Mouse (Mus musculus): ENCODE measurements around the gene B4gat1. TPM values are rescaled to one million over a fixed set of nuclear protein-coding genes. Genes with fewer than 3 reads are reported as not detected.

The B4gat1 gene
- polyA plus RNA-seq, 1 experiment from 2014 or later, result 35.4 TPM

DNA sequence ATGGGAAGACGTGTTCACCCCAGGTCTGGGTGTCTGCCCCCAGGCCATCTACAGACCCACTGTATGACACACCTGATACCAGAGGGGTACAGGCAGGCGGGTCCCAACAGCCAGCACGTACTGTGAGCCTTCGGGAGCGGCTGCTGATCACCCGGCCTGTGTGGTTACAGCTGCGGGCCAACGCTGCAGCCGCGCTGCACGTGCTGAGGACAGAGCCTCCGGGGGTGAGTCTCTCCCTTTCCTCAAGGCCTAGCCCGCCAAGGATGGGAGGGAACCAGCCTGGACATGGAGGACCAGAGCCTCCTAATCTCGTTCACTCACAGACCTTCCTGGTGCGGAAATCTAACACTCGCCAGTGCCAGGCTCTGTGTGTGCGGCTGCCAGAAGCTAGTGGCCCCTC, 12.4 kb downstream of the B4gat1 start:
- Histone ChIP-seq H3K27me3 (ENCODE audit: control insufficient read depth, insufficient read depth, low read length) (peaks cover 31% of the 10 kb centered on the region), H3K27ac (ENCODE audit: low read depth, low read length) (no peak overlapping the region), H3K36me3 (ENCODE audit: control insufficient read depth, insufficient read depth, low read length) (peaks cover 4% of the 10 kb centered on the region; the same call in 1 of the 2 replicates), H3K4me1 (replicated peaks; ENCODE audit: control insufficient read depth, insufficient read depth, low read length) (no peaks in the 10 kb centered on the region), H3K4me3 (ENCODE audit: low read depth, low read length) (no peak overlapping the region), H3K4me2 (replicated peaks; ENCODE audit: low read depth, low read length) (0 out of 2 replicates have a peak overlapping the region, but pooled peaks have one; percentile 8), H3K9me3 (ENCODE audit: control insufficient read depth, low read length) (no peaks in the 10 kb centered on the region), H3K9ac (ENCODE audit: low read depth, low read length) (no peak overlapping the region)
- WGBS, result 9% methylated on average over 17 of the region's 17 CpGs
- DNase-seq (ENCODE audit: low spot score) (peak; percentile 37), ATAC-seq (ENCODE audit: low FRiP score) (no peak)

- no peak overlapping the region for H3K9ac ChIP-seq (ENCODE audit: low read depth, low read length)
- no peak overlapping the region for H3K27ac ChIP-seq (ENCODE audit: low read depth, low read length)
- H3K27me3 ChIP-seq (ENCODE audit: control insufficient read depth, insufficient read depth, low read length), result peaks cover 31% of the 10 kb centered on the region
- ATAC-seq (ENCODE audit: low FRiP score) (no peak), DNase-seq (ENCODE audit: low spot score) (no peak)
- H3K4me3 ChIP-seq (ENCODE audit: low read depth, low read length), result no peak overlapping the region
- H3K9me3 ChIP-seq (ENCODE audit: control insufficient read depth, low read length), result no peaks in the 10 kb centered on the region
- 44% methylated on average over 3 of the region's 3 CpGs for WGBS
- H3K36me3 ChIP-seq (ENCODE audit: control insufficient read depth, insufficient read depth, low read length), result peaks cover 1% of the 10 kb centered on the region; the same call in 1 of the 2 replicates
- H3K4me2 ChIP-seq (replicated peaks; ENCODE audit: low read depth, low read length), result no peak overlapping the region
- H3K4me1 ChIP-seq (replicated peaks; ENCODE audit: control insufficient read depth, insufficient read depth, low read length), result no peaks in the 10 kb centered on the region
Measured at GRCm38 (mm10) chr19:5051515-5051914, 12.9 kb downstream of the B4gat1 start.

DNA sequence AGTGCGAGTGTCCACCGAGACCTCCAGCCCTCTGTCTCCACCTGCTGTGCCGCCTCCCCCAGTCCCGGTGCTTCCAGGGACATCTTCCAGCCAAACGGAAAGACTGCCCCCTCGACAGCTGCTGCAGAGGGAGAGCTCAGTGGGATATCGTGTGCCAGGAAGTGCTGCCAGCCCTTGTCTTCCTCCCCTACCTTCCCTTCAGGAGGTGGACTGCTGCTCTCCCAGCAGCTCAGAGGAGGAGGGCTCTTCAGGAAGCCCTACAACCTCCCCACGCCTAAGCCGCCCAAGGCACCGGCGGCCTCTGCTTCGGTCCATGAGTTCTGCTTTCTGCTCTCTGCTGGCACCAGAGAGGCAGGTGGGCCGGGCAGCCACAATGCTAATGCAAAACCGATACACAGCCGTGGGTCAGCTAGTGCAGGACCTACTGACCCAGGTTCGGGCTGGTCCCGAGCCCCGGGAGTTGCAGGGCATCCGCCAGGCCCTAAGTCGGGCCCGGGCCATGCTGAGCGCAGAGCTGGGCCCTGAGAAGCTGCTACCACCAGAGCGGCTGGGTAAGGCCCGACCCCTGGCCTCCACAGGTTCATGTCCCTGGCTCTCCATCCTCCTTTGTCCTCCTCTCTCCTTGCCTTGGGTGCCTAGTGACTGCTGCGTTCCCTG, 13.7 kb downstream of the B4gat1 start:
- ATAC-seq (ENCODE audit: low FRiP score) (no peak), DNase-seq (ENCODE audit: low spot score) (no peak)
- 24% methylated on average over 25 of the region's 25 CpGs for WGBS
- Histone ChIP-seq H3K36me3 (ENCODE audit: control insufficient read depth, insufficient read depth, low read length) (no peaks in the 10 kb centered on the region), H3K27me3 (ENCODE audit: control insufficient read depth, insufficient read depth, low read length) (peaks cover 31% of the 10 kb centered on the region), H3K4me2 (replicated peaks; ENCODE audit: low read depth, low read length) (no peak overlapping the region), H3K27ac (ENCODE audit: low read depth, low read length) (no peak overlapping the region), H3K9ac (ENCODE audit: low read depth, low read length) (0 out of 2 replicates have a peak overlapping the region, but pooled peaks have one; percentile 4), H3K4me3 (ENCODE audit: low read depth, low read length) (no peak overlapping the region), H3K4me1 (replicated peaks; ENCODE audit: control insufficient read depth, insufficient read depth, low read length) (no peaks in the 10 kb centered on the region), H3K9me3 (ENCODE audit: control insufficient read depth, low read length) (no peaks in the 10 kb centered on the region)

- no peaks in the 10 kb centered on the region for H3K9me3 ChIP-seq (ENCODE audit: control insufficient read depth, low read length)
- no peaks in the 10 kb centered on the region for H3K36me3 ChIP-seq (ENCODE audit: control insufficient read depth, insufficient read depth, low read length)
- no peak for ATAC-seq (ENCODE audit: low FRiP score)
- WGBS, result 59% methylated on average over 17 of the region's 17 CpGs
- H3K4me3 ChIP-seq (ENCODE audit: low read depth, low read length), result no peak overlapping the region
- H3K4me1 ChIP-seq (replicated peaks; ENCODE audit: control insufficient read depth, insufficient read depth, low read length), result no peaks in the 10 kb centered on the region
- DNase-seq (ENCODE audit: low spot score), result no peak
- H3K9ac ChIP-seq (ENCODE audit: low read depth, low read length), result 0 out of 2 replicates have a peak overlapping the region, but pooled peaks have one; percentile 15
- H3K4me2 ChIP-seq (replicated peaks; ENCODE audit: low read depth, low read length), result no peak overlapping the region
- peaks cover 31% of the 10 kb centered on the region for H3K27me3 ChIP-seq (ENCODE audit: control insufficient read depth, insufficient read depth, low read length)
- H3K27ac ChIP-seq (ENCODE audit: low read depth, low read length), result no peak overlapping the region
Measured at GRCm38 (mm10) chr19:5052853-5053252, 14.2 kb downstream of the B4gat1 start.

DNA sequence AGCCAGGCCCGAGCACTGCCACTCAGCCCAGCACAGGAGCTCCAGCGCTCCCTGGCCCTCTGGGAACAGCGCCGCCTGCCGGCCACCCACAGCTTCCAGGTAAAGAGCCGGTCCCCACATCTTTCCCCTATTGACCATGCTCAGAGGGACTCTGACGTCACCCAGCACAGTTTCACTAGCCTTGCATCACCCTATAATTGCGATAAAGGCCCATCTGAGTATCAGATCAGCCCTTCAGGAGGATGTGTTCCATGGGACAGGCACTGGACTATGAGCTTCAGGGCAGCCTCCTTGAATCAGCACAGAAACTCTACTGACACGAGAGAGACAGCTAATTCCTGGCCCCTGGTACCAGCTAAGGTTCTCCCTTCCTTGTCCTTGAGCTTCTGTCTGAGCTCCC, 15.3 kb downstream of the B4gat1 start:
- no peak overlapping the region for H3K9ac ChIP-seq (ENCODE audit: low read depth, low read length)
- ATAC-seq (ENCODE audit: low FRiP score), result no peak
- H3K27me3 ChIP-seq (ENCODE audit: control insufficient read depth, insufficient read depth, low read length), result peaks cover 31% of the 10 kb centered on the region
- H3K27ac ChIP-seq (ENCODE audit: low read depth, low read length), result no peak overlapping the region
- no peaks in the 10 kb centered on the region for H3K9me3 ChIP-seq (ENCODE audit: control insufficient read depth, low read length)
- WGBS, result 16% methylated on average over 9 of the region's 9 CpGs
- peaks cover 3% of the 10 kb centered on the region for H3K4me1 ChIP-seq (replicated peaks; ENCODE audit: control insufficient read depth, insufficient read depth, low read length)
- H3K4me3 ChIP-seq (ENCODE audit: low read depth, low read length), result no peak overlapping the region
- no peak overlapping the region for H3K4me2 ChIP-seq (replicated peaks; ENCODE audit: low read depth, low read length)
- H3K36me3 ChIP-seq (ENCODE audit: control insufficient read depth, insufficient read depth, low read length), result no peaks in the 10 kb centered on the region
- peak; percentile 82 for DNase-seq (ENCODE audit: low spot score)

DNA sequence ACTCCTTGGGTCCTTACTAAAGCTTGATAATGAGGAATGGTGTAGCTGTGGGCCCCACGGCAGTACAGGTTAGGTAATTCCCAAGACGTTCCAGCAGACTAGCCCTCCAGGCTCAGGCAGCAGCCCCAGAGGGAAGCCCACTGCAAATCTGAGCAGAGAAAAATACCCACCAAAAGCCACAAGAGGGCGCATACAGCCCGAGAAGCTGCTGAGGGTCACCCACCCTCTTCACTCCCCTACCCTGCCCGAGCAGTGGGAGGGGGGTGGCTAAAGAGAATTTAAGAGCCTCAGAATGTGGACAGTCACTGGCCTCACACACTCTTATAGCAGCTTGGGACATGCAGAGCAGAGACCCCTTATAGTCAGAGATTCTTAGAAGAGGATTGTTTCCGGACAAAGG, 17.6 kb downstream of the B4gat1 start:
- DNase-seq (ENCODE audit: low spot score), result peak; percentile 85
- Histone ChIP-seq H3K4me1 (replicated peaks; ENCODE audit: control insufficient read depth, insufficient read depth, low read length) (peaks cover 7% of the 10 kb centered on the region), H3K9ac (ENCODE audit: low read depth, low read length) (no peak overlapping the region), H3K36me3 (ENCODE audit: control insufficient read depth, insufficient read depth, low read length) (no peaks in the 10 kb centered on the region), H3K27ac (ENCODE audit: low read depth, low read length) (no peak overlapping the region), H3K9me3 (ENCODE audit: control insufficient read depth, low read length) (no peaks in the 10 kb centered on the region), H3K4me3 (ENCODE audit: low read depth, low read length) (no peak overlapping the region), H3K27me3 (ENCODE audit: control insufficient read depth, insufficient read depth, low read length) (peaks cover 24% of the 10 kb centered on the region), H3K4me2 (replicated peaks; ENCODE audit: low read depth, low read length) (no peak overlapping the region)
- 7% methylated on average over 6 of the region's 6 CpGs for WGBS
- peak; percentile 59; the same call in 1 of the 2 replicates for ATAC-seq (ENCODE audit: low FRiP score)

GRCm38 (mm10) chr19:5057876-5058775, 19.5 kb downstream of the B4gat1 start:
- ATAC-seq (ENCODE audit: low FRiP score) (no peak), DNase-seq (ENCODE audit: low spot score) (no peak)
- peaks cover 6% of the 10 kb centered on the region for H3K27me3 ChIP-seq (ENCODE audit: control insufficient read depth, insufficient read depth, low read length)
- H3K27ac ChIP-seq (ENCODE audit: low read depth, low read length), result no peak overlapping the region
- no peak overlapping the region for H3K9ac ChIP-seq (ENCODE audit: low read depth, low read length)
- H3K4me1 ChIP-seq (replicated peaks; ENCODE audit: control insufficient read depth, insufficient read depth, low read length), result peaks cover 7% of the 10 kb centered on the region
- H3K9me3 ChIP-seq (ENCODE audit: control insufficient read depth, low read length), result no peaks in the 10 kb centered on the region
- no peak overlapping the region for H3K4me3 ChIP-seq (ENCODE audit: low read depth, low read length)
- WGBS, result 22% methylated on average over 16 of the region's 16 CpGs
- H3K4me2 ChIP-seq (replicated peaks; ENCODE audit: low read depth, low read length), result no peak overlapping the region
- no peaks in the 10 kb centered on the region for H3K36me3 ChIP-seq (ENCODE audit: control insufficient read depth, insufficient read depth, low read length)

DNA sequence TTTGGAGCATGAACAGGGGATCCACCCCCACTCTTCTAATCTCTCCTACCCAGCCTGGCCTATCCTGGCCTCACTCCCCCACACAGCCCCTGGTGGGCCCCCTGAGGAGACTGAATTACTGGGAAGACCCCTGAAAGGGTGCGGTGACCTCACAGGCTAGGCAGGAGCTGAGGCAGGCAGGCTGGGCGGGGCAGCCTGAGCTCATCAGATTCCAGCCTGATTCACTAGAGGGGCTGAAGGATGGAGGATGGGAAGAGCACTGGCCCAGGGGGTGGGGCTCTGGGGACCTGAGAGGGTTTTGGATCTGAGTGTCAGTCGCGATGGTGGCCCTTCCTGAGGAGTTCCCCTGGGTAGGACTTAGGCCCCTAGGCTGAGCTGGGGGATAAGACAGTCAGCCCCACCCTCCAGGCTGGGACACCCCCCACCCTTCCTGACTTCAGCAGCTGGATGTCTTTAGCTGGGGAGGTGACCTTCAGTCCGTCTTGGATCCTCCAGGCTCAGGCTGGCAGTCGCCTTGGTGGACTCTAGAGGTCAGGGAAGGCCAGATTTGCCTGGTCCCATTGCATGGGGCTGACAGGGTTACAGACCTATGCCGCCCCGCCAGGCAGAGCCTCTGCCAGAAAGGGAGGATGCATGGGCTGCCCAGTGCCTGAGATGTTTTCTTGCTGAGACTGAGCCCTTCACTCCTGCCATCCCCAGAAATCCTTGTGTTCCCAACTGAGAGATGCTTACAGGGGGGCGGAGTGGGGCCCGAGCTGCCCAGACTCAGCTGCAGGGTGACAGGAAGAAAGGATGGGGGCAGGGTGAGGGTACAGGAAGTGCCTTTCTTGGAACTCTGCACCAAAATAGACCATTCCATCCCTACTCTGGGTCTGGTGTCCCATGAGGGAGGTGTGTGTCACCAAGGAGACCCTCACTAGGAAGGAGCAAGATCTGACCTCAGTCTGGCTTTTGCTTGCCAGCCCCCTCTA, 20.5 kb downstream of the B4gat1 start:
- Histone ChIP-seq H3K4me1 (replicated peaks; ENCODE audit: control insufficient read depth, insufficient read depth, low read length) (peaks cover 7% of the 10 kb centered on the region), H3K27ac (ENCODE audit: low read depth, low read length) (no peak overlapping the region), H3K27me3 (ENCODE audit: control insufficient read depth, insufficient read depth, low read length) (no peaks in the 10 kb centered on the region; the same call in 1 of the 2 replicates), H3K9ac (ENCODE audit: low read depth, low read length) (no peak overlapping the region), H3K9me3 (ENCODE audit: control insufficient read depth, low read length) (no peaks in the 10 kb centered on the region), H3K4me3 (ENCODE audit: low read depth, low read length) (no peak overlapping the region), H3K36me3 (ENCODE audit: control insufficient read depth, insufficient read depth, low read length) (no peaks in the 10 kb centered on the region), H3K4me2 (replicated peaks; ENCODE audit: low read depth, low read length) (no peak overlapping the region)
- ATAC-seq (ENCODE audit: low FRiP score), result peak; percentile 34
- peak; percentile 27 for DNase-seq (ENCODE audit: low spot score)
- 17% methylated on average over 10 of the region's 10 CpGs for WGBS
